Mouse (Mus musculus) embryonic facial prominence, embryonic 11.5 days (tissue): ENCODE measurements at regions not wholly inside any gene's neighbourhood (a gene's known extent, or its start where the extent isn't known, plus 50 kb on each side); places are given as distances from the start of the nearest gene placed in this dataset.

Source experiments
- ATAC-seq: fragments of 200-750 bp; cut with Nextera tagmentation; replicated peaks from 2 replicates; pipeline ENCODE4 v1.8.0; 2017; ENCODE audit warnings: low read depth; ENCODE audit not compliant: insufficient number of reproducible peaks, low FRiP score, low TSS enrichment
- DNase-seq: peaks from one replicate; pipeline ENCODE4 v3.0.0-alpha.2; 2015; ENCODE audit warnings: low spot score
- H3K27ac ChIP-seq: fragments of 300-500 bp; sonication (generic); replicated peaks from 2 replicates; pipeline ENCODE4 v1.5.1; 2014; ENCODE audit warnings: mild to moderate bottlenecking, low read depth, low read length, control low read depth
- H3K27me3 ChIP-seq: fragments of 300-500 bp; sonication (generic); 2 replicates; pipeline ENCODE4 v1.6.1; 2014; ENCODE audit warnings: mild to moderate bottlenecking, low read length, moderate library complexity, mixed read lengths; ENCODE audit not compliant: control insufficient read depth, insufficient read depth
- H3K36me3 ChIP-seq: fragments of 300-500 bp; sonication (generic); replicated peaks from 2 replicates; pipeline ENCODE4 v1.6.1; 2014; ENCODE audit warnings: low read depth, mild to moderate bottlenecking, low read length, moderate library complexity, mixed read lengths; ENCODE audit not compliant: control insufficient read depth, insufficient read depth
- H3K4me1 ChIP-seq: fragments of 300-500 bp; sonication (generic); 2 replicates; pipeline ENCODE4 v1.6.1; 2014; ENCODE audit warnings: low read length, mixed read lengths; ENCODE audit not compliant: control insufficient read depth, insufficient read depth
- H3K4me2 ChIP-seq: fragments of 300-500 bp; sonication (generic); 2 replicates; pipeline ENCODE4 v1.6.1; 2014; ENCODE audit warnings: low read depth, mild to moderate bottlenecking, control low read depth, low read length, moderate library complexity
- H3K4me3 ChIP-seq: fragments of 300-500 bp; sonication (generic); 2 replicates; pipeline ENCODE4 v1.5.1; 2014; ENCODE audit warnings: low read depth, low read length, control low read depth
- H3K9ac ChIP-seq: fragments of 300-500 bp; sonication (generic); replicated peaks from 2 replicates; pipeline ENCODE4 v1.6.1; 2014; ENCODE audit warnings: mild to moderate bottlenecking, control low read depth, low read length
- H3K9me3 ChIP-seq: fragments of 300-500 bp; sonication (generic); replicated peaks from 2 replicates; pipeline ENCODE4 v1.6.1; 2016; ENCODE audit warnings: mild to moderate bottlenecking, low read length, inconsistent platforms, mixed read lengths; ENCODE audit not compliant: control insufficient read depth
- WGBS: fragments of 180-500 bp; shearing (Covaris S2); extraction: QIAGEN DNeasy Blood & Tissue Kit; methylation state at CpG from one replicate; pipeline ENCODE4 v1.1.7; 2014; 5-methylcytosine and 5-hydroxymethylcytosine counted together

- no peak for ATAC-seq
- Histone ChIP-seq H3K9ac (no peak overlapping the region), H3K4me3 (no peak overlapping the region), H3K4me2 (no peak overlapping the region), H3K36me3 (no peaks in the 10 kb centered on the region), H3K9me3 (no peaks in the 10 kb centered on the region), H3K4me1 (no peaks in the 10 kb centered on the region), H3K27ac (no peak overlapping the region), H3K27me3 (no peaks in the 10 kb centered on the region)
- 64% methylated on average over 4 of the region's 4 CpGs for WGBS
- DNase-seq = no peak
These were observed 126.2 kb downstream of the Bmp7 start for GRCm38 (mm10) chr2:172813906-172814305.

GRCm38 (mm10) chr2:172815146-172815545 lies 125.0 kb downstream of the Bmp7 start:
- Histone ChIP-seq H3K27me3 (no peaks in the 10 kb centered on the region), H3K9me3 (no peaks in the 10 kb centered on the region), H3K4me3 (no peak overlapping the region), H3K27ac (no peak overlapping the region), H3K4me2 (no peak overlapping the region), H3K36me3 (no peaks in the 10 kb centered on the region), H3K9ac (no peak overlapping the region), H3K4me1 (no peaks in the 10 kb centered on the region)
- 98% methylated on average over 7 of the region's 7 CpGs for WGBS
- no peak for ATAC-seq
- no peak for DNase-seq

GRCm38 (mm10) chr2:172817058-172817745 lies 122.9 kb downstream of the Bmp7 start:
- no peak overlapping the region for H3K27ac ChIP-seq
- WGBS = 68% methylated on average over 8 of the region's 8 CpGs
- H3K4me2 ChIP-seq = no peak overlapping the region
- H3K36me3 ChIP-seq = no peaks in the 10 kb centered on the region
- ATAC-seq (no peak), DNase-seq (no peak)
- no peaks in the 10 kb centered on the region for H3K4me1 ChIP-seq
- H3K9me3 ChIP-seq = no peaks in the 10 kb centered on the region
- no peak overlapping the region for H3K9ac ChIP-seq
- H3K4me3 ChIP-seq = no peak overlapping the region
- H3K27me3 ChIP-seq = no peaks in the 10 kb centered on the region
